Mouse (Mus musculus): ENCODE data around the gene Cyb5d1.

DNA sequence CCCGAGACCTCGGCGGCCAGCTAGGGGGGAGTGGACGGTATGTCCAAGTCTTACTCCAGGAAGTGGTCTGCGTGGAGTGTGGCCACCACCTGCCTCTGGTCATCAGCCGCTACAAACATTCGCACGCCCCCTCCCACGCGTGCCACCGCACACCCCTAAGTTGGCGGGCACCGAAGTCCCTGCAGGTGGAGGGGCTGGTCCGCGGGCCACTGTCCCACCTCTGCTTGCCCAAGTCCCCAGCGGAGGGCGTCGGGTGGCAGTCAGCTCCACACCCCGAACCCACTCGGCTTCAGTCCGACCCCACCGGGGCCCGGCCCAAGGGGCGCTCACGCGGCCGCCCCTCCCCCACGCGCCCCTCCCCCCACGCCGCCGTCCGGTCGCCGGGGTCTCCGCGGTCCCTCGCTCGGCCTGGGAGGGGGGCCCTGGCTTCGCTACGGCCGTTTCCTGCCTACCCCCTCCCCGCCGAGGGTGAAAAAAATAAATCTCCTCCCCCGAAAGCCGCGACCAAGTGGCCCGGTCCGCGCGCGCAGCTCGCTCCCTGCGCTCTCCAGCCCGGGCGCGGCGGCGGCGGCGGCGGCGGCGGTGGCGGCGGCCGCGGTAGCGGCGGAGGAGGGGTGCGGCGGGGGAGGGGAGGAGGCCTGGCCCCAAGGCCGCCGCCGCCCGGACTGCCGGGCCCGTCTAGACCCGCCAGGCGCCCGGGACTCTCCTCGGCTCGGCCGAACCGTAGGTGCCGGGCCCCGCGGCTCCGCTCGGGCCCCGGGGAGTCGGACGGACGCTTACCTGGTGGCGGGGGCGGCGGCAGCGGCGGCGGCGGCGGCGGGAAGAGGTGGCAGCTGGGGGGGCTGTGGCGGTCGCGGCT is 26.8 kb downstream of the Cyb5d1 start:
- TF ChIP-seq CTCF (IDR thresholded peaks at IDR 0.05), result no peak
- TF ChIP-seq POLR2A (IDR thresholded peaks at IDR 0.05; ENCODE audit: insufficient read depth, low read depth, low read length), result no peak

All from heart, adult 2 months (tissue).